Mouse (Mus musculus) G1E-ER4 (cell line): ENCODE measurements around the gene Sec61b. TPM values are rescaled to one million over a fixed set of nuclear protein-coding genes. Genes with fewer than 3 reads are reported as not detected.

Source experiments
- GATA1 ChIP-seq: IDR thresholded peaks from one replicate; pipeline ENCODE4 v1.8.0; 2012; ENCODE audit warnings: low read length, inconsistent platforms
- polyA plus RNA-seq: library from polyadenylated mRNA; stranded (reverse); fragments of >175 nt; gene quantifications from 2 replicates; pipeline ENCODE4 v1.2.3, GENCODE M21; 2012

Sec61b gene
- polyA plus RNA-seq, 1 experiment, result 206 TPM

GRCm38 (mm10) chr4:47467196-47467595, 7.3 kb upstream of the Sec61b start:
- TF ChIP-seq GATA1, result no peak

- no peak for TF ChIP-seq GATA1
Observed at GRCm38 (mm10) chr4:47473586-47473967, 881 bp upstream of the Sec61b start.

- no peak for TF ChIP-seq GATA1
Observed at GRCm38 (mm10) chr4:47474730-47475643, 529 bp downstream of the Sec61b start.

- TF ChIP-seq GATA1, result no peak
Observed at GRCm38 (mm10) chr4:47477539-47477938, 3.1 kb downstream of the Sec61b start.

- no peak for TF ChIP-seq GATA1
Observed at GRCm38 (mm10) chr4:47480095-47480494, 5.6 kb downstream of the Sec61b start.

- no peak for TF ChIP-seq GATA1
Observed at GRCm38 (mm10) chr4:47480576-47480975, 6.1 kb downstream of the Sec61b start.

- no peak for TF ChIP-seq GATA1
Observed at GRCm38 (mm10) chr4:47491243-47491642, 16.8 kb downstream of the Sec61b start.

GRCm38 (mm10) chr4:47492311-47493086, 18.0 kb downstream of the Sec61b start:
- TF ChIP-seq GATA1, result no peak

GRCm38 (mm10) chr4:47493456-47493855, 19.0 kb downstream of the Sec61b start:
- TF ChIP-seq GATA1, result no peak

- no peak for TF ChIP-seq GATA1
Observed at GRCm38 (mm10) chr4:47494137-47494536, 19.7 kb downstream of the Sec61b start.

- TF ChIP-seq GATA1, result no peak
Observed at GRCm38 (mm10) chr4:47494686-47495085, 20.2 kb downstream of the Sec61b start.

- TF ChIP-seq GATA1, result no peak
Observed at GRCm38 (mm10) chr4:47497811-47498385, 23.4 kb downstream of the Sec61b start.

- TF ChIP-seq GATA1, result no peak
Observed at GRCm38 (mm10) chr4:47499121-47499545, 24.7 kb downstream of the Sec61b start.

GRCm38 (mm10) chr4:47502546-47502971, 28.1 kb downstream of the Sec61b start:
- no peak for TF ChIP-seq GATA1

GRCm38 (mm10) chr4:47503045-47503444, 28.6 kb downstream of the Sec61b start:
- TF ChIP-seq GATA1, result no peak
